Mouse (Mus musculus): ENCODE results near the gene Ruvbl2.

- TF ChIP-seq POLR2A (IDR thresholded peaks at IDR 0.05; ENCODE audit: borderline replicate concordance, extremely low read depth, insufficient read depth, insufficient read length, poor library complexity, severe bottlenecking) (no peak), CTCF (IDR thresholded peaks at IDR 0.05; ENCODE audit: borderline replicate concordance, extremely low read depth, insufficient read depth, insufficient read length) (no peak)
Observed at GRCm38 (mm10) chr7:45462325-45462724, 24.4 kb upstream of the Ruvbl2 start.
